Mouse (Mus musculus): Measurements from ENCODE around the gene Acly.

Gene Acly

GRCm38 (mm10) chr11:100440691-100441522, 86.9 kb downstream of the Acly start:
- DNase-seq (ENCODE audit: low spot score) = peak; percentile 84

GRCm38 (mm10) chr11:100437901-100438300, 89.9 kb downstream of the Acly start:
- DNase-seq (ENCODE audit: low spot score) = no peak

GRCm38 (mm10) chr11:100435678-100436246, 92.0 kb downstream of the Acly start:
- no peak for DNase-seq (ENCODE audit: low spot score)

- no peak for DNase-seq (ENCODE audit: low spot score)
These were observed 95.8 kb downstream of the Acly start for GRCm38 (mm10) chr11:100432002-100432401.

GRCm38 (mm10) chr11:100430052-100430451, 97.7 kb downstream of the Acly start:
- no peak for DNase-seq (ENCODE audit: low spot score)

- DNase-seq (ENCODE audit: low spot score) = no peak
These were observed 99.1 kb downstream of the Acly start for GRCm38 (mm10) chr11:100428612-100429199.

- DNase-seq (ENCODE audit: low spot score) = no peak
These were observed 101.0 kb downstream of the Acly start for GRCm38 (mm10) chr11:100426820-100427219.

Measured in layer of hippocampus, adult 11-12 months (tissue).